Comparison of ENCODE assay signal across 8 mouse cellular contexts in genomic region chr7:31151301-31152241, GRCm38 (mm10). TPM values are rescaled to one million over a fixed set of nuclear protein-coding genes. Genes with fewer than 3 reads are reported as not detected.
A peak's percentile ranks its signal among the peaks of the same experiment; 100 is the strongest.
DNase-seq lines count a peak whose midpoint lies in the region; ATAC-seq and TF ChIP-seq lines count a peak whose summit lies in the region.

No protein-coding gene starts in this region.

- peak overlapping the region; percentile 83 for H3K27ac ChIP-seq in intestine, postnatal 0 days (ENCODE audit: low read depth, low read length)
- peak overlapping the region; percentile 86 for H3K27ac ChIP-seq in liver, embryonic 16.5 days (ENCODE audit: low read length)
- H3K27ac ChIP-seq in neural tube, embryonic 11.5 days (ENCODE audit: low read depth, low read length), result peak overlapping the region; percentile 97

- peak overlapping the region; percentile 81 for H3K4me2 ChIP-seq in intestine, postnatal 0 days (replicated peaks; ENCODE audit: low read depth)
- H3K4me2 ChIP-seq in liver, embryonic 16.5 days (ENCODE audit: low read depth, low read length), result peak overlapping the region; percentile 82
- H3K4me2 ChIP-seq in neural tube, embryonic 11.5 days (ENCODE audit: low read depth), result peak overlapping the region; percentile 72

- no peaks in the 10 kb centered on the region for H3K27me3 ChIP-seq in intestine, postnatal 0 days (replicated peaks; ENCODE audit: control insufficient read depth, insufficient read depth, low read length)
- no peaks in the 10 kb centered on the region for H3K27me3 ChIP-seq in liver, embryonic 16.5 days (ENCODE audit: control insufficient read depth, insufficient read depth, low read depth, low read length)
- no peaks in the 10 kb centered on the region for H3K27me3 ChIP-seq in neural tube, embryonic 11.5 days (ENCODE audit: control insufficient read depth, insufficient read depth, low read length)

- peak; percentile 34 for ATAC-seq in intestine, postnatal 0 days
- peak; percentile 40 for ATAC-seq in liver, embryonic 16.5 days (ENCODE audit: low read depth)
- ATAC-seq in neural tube, embryonic 11.5 days (ENCODE audit: insufficient read depth, low FRiP score, low TSS enrichment), result peak; percentile 13

- TF ChIP-seq CTCF in intestine, postnatal 0 days (IDR thresholded peaks at IDR 0.05; ENCODE audit: low read depth), result no peak

- peak; percentile 53 to 60 for DNase-seq in left cerebral cortex, postnatal 36 days (ENCODE audit: low spot score in 2 of 2)
- DNase-seq in left cerebral cortex, adult 18-20 months (ENCODE audit: low spot score in 2 of 2), result no peak
- DNase-seq in cerebellum, postnatal 36 days, result peak; percentile 44 to 57
- peak; percentile 99 for DNase-seq in heart, adult 11 months
- DNase-seq in neural tube, embryonic 11.5 days (ENCODE audit: low spot score), result peak; percentile 65
- DNase-seq in thymus, adult 18-20 months, result peak; percentile 71 to 77

- H3K9me3 ChIP-seq in intestine, postnatal 0 days (ENCODE audit: control insufficient read depth), result no peaks in the 10 kb centered on the region
- no peaks in the 10 kb centered on the region for H3K9me3 ChIP-seq in liver, embryonic 16.5 days (replicated peaks; ENCODE audit: control insufficient read depth, low read length)
- H3K9me3 ChIP-seq in neural tube, embryonic 11.5 days (ENCODE audit: control insufficient read depth, low read length), result no peaks in the 10 kb centered on the region

- intact Hi-C loops in left cerebral cortex, postnatal 36 days (cut with DNase I), result no loop called here

- no peaks in the 10 kb centered on the region for H3K4me1 ChIP-seq in intestine, postnatal 0 days (replicated peaks; ENCODE audit: control insufficient read depth, insufficient read depth, low read length)
- peaks cover 38% of the 10 kb centered on the region for H3K4me1 ChIP-seq in liver, embryonic 16.5 days (ENCODE audit: control insufficient read depth, low read depth, low read length)
- peaks cover 11% of the 10 kb centered on the region; the same call in 1 of the 2 replicates for H3K4me1 ChIP-seq in neural tube, embryonic 11.5 days (ENCODE audit: control insufficient read depth, insufficient read depth, low read length)

- 32% methylated on average over 23 of the region's 23 CpGs for WGBS in intestine, postnatal 0 days
- WGBS in liver, embryonic 16.5 days (ENCODE audit: insufficient replicate concordance), result 13% methylated on average over 23 of the region's 23 CpGs
- WGBS in neural tube, embryonic 11.5 days, result 21% methylated on average over 23 of the region's 23 CpGs

- H3K36me3 ChIP-seq in intestine, postnatal 0 days (ENCODE audit: control insufficient read depth, insufficient read depth), result no peaks in the 10 kb centered on the region
- H3K36me3 ChIP-seq in liver, embryonic 16.5 days (ENCODE audit: control insufficient read depth, insufficient read depth), result no peaks in the 10 kb centered on the region
- H3K36me3 ChIP-seq in neural tube, embryonic 11.5 days (ENCODE audit: control insufficient read depth, insufficient read depth, low read length), result peaks cover 4% of the 10 kb centered on the region; the same call in 1 of the 2 replicates

- H3K4me3 ChIP-seq in intestine, postnatal 0 days (ENCODE audit: low read depth, low read length), result peak overlapping the region; percentile 75
- H3K4me3 ChIP-seq in liver, embryonic 16.5 days (ENCODE audit: low read depth, low read length), result peak overlapping the region; percentile 74
- peak overlapping the region; percentile 89 for H3K4me3 ChIP-seq in neural tube, embryonic 11.5 days (ENCODE audit: low read depth, low read length)

- H3K9ac ChIP-seq in intestine, postnatal 0 days (ENCODE audit: low read depth, low read length), result peak overlapping the region; percentile 81
- H3K9ac ChIP-seq in liver, embryonic 16.5 days (ENCODE audit: low read depth, low read length), result peak overlapping the region; percentile 73
- H3K9ac ChIP-seq in neural tube, embryonic 11.5 days (ENCODE audit: low read length), result peak overlapping the region; percentile 98

RNA-seq across cellular contexts. Expression of gene Gramd1a, which starts 4.1 kb away (rescaled TPM):
- 100 to 1,000 TPM in 1 of 2 experiments, 10 to 100 TPM in 1; 94.0 to 120 TPM for total RNA-seq in left cerebral cortex, postnatal 36 days (2021)
- 100 to 1,000 TPM; 105 to 106 TPM for total RNA-seq in left cerebral cortex, adult 18-20 months (2021)
- polyA plus RNA-seq in intestine, postnatal 0 days (2015; fragmentation: Nextera tagmentation; extraction: Ambion mirVana), result 10.3 and 12.4 TPM in 2 replicates
- polyA plus RNA-seq in liver, embryonic 16.5 days (2015; fragmentation: Nextera tagmentation; extraction: Ambion mirVana), result 10.2 and 11.6 TPM in 2 replicates
- 144 and 159 TPM in 2 replicates for polyA plus RNA-seq in neural tube, embryonic 11.5 days (2014; fragmentation: Nextera tagmentation; extraction: Ambion mirVana)

RNA-seq across cellular contexts. Expression of gene Scn1b, which starts 24.8 kb away (rescaled TPM):
- total RNA-seq in left cerebral cortex, postnatal 36 days (2021), result 100 to 1,000 TPM; 640 to 844 TPM
- total RNA-seq in left cerebral cortex, adult 18-20 months (2021), result 100 to 1,000 TPM; 805 to 862 TPM
- 2.7 and 3.3 TPM in 2 replicates for polyA plus RNA-seq in intestine, postnatal 0 days (2015; fragmentation: Nextera tagmentation; extraction: Ambion mirVana)
- polyA plus RNA-seq in liver, embryonic 16.5 days (2015; fragmentation: Nextera tagmentation; extraction: Ambion mirVana), result 0.75 and 0.76 TPM in 2 replicates
- 0.65 and 0.94 TPM in 2 replicates for polyA plus RNA-seq in neural tube, embryonic 11.5 days (2014; fragmentation: Nextera tagmentation; extraction: Ambion mirVana)

RNA-seq across cellular contexts. Expression of gene Hpn, which starts 36.5 kb away (rescaled TPM):
- 1 to 10 TPM; 2.1 to 4.5 TPM for total RNA-seq in left cerebral cortex, postnatal 36 days (2021)
- total RNA-seq in left cerebral cortex, adult 18-20 months (2021), result 1 to 10 TPM; 4.6 to 4.8 TPM
- polyA plus RNA-seq in intestine, postnatal 0 days (2015; fragmentation: Nextera tagmentation; extraction: Ambion mirVana), result 21.2 and 28.3 TPM in 2 replicates
- 129 and 145 TPM in 2 replicates for polyA plus RNA-seq in liver, embryonic 16.5 days (2015; fragmentation: Nextera tagmentation; extraction: Ambion mirVana)
- polyA plus RNA-seq in neural tube, embryonic 11.5 days (2014; fragmentation: Nextera tagmentation; extraction: Ambion mirVana), result 1.6 TPM in 2 replicates

Comparison
In these comparisons a context has a peak if more than half of its experiments do, and no peak if none do; other contexts are left out.
1. DNase-seq: peak in left cerebral cortex, postnatal 36 days (2 of 2), cerebellum, postnatal 36 days (2 of 2), heart, adult 11 months (single experiment), neural tube, embryonic 11.5 days (single experiment) and thymus, adult 18-20 months (2 of 2); none in left cerebral cortex, adult 18-20 months (0 of 2).
2. RNA of gene Gramd1a, which starts 4.1 kb away (polyA plus RNA-seq): 144 to 159 TPM in neural tube, embryonic 11.5 days; 10.2 to 11.6 TPM in liver, embryonic 16.5 days and 10.3 to 12.4 TPM in intestine, postnatal 0 days; every median in the first group is over 10 times any median in the second.
3. Peak in every context shown above with its lines, with median percentiles within 50 percentile points of each other: ATAC-seq, H3K27ac ChIP-seq, H3K4me2 ChIP-seq, H3K4me3 ChIP-seq and H3K9ac ChIP-seq.